8 mouse cellular contexts compared by ENCODE assay signal in the genomic region with DNA sequence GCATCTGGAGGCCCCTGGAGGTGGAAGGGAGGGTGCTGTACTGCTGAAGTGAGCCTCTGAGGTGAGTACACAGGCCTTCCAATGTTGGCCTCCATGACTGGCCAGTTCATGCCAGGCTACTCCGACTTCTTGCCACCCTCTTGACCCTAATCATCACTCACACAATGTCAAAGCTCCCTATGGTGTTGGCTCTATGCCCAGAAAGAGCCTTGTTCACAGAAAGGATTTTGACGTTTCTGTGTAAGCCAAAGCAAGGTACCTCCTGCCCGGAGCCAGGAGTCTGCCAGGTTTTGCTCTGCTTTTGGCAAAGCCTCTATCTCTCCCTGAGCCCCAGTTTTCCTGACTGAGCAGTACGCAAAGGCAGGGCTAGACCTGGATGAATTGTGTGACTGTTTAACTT. TPM values are rescaled to one million over a fixed set of nuclear protein-coding genes. Genes with fewer than 3 reads are reported as not detected.
DNase-seq lines count a peak whose midpoint lies in the region; ATAC-seq lines count a peak whose summit lies in the region.
"Had no signal": no experiment of that assay in that cellular context is flagged by ENCODE, and none has a peak within 500 bp of the region (broad histone marks: within the 10 kb centered on the region; RNA-seq: fewer than 3 reads in every experiment).

No protein-coding gene starts in this region.

- no peak overlapping the region for H3K4me3 ChIP-seq in neural tube, embryonic 15.5 days (replicated peaks)
- no peak overlapping the region for H3K4me3 ChIP-seq in hindbrain, embryonic 16.5 days (ENCODE audit: low read length)
- H3K4me3 ChIP-seq in stomach, embryonic 16.5 days (replicated peaks; ENCODE audit: low read length): no peak overlapping the region

- WGBS in neural tube, embryonic 15.5 days: 38% methylated on average over 4 of the region's 4 CpGs
- WGBS in hindbrain, embryonic 16.5 days: 29% methylated on average over 4 of the region's 4 CpGs
- whole genome bisulfite sequencing in stomach, embryonic 16.5 days: 24% methylated on average over 4 of the region's 4 CpGs

- no peak overlapping the region for H3K4me2 ChIP-seq in neural tube, embryonic 15.5 days
- no peak overlapping the region for H3K4me2 ChIP-seq in hindbrain, embryonic 16.5 days (ENCODE audit: low read length)
- H3K4me2 ChIP-seq in stomach, embryonic 16.5 days (ENCODE audit: low read depth, low read length): no peak overlapping the region

- H3K4me1 ChIP-seq in neural tube, embryonic 15.5 days: peaks cover 8% of the 10 kb centered on the region; the same call in 1 of the 2 replicates
- peaks cover 7% of the 10 kb centered on the region for H3K4me1 ChIP-seq in hindbrain, embryonic 16.5 days (ENCODE audit: control insufficient read depth, insufficient read depth, low read depth, low read length)
- peaks cover 31% of the 10 kb centered on the region for H3K4me1 ChIP-seq in stomach, embryonic 16.5 days (ENCODE audit: control insufficient read depth, insufficient read depth, low read length)

- no peak overlapping the region for H3K9ac ChIP-seq in neural tube, embryonic 15.5 days (replicated peaks)
- no peak overlapping the region for H3K9ac ChIP-seq in hindbrain, embryonic 16.5 days (ENCODE audit: low read depth, low read length)
- H3K9ac ChIP-seq in stomach, embryonic 16.5 days (ENCODE audit: low read length): no peak overlapping the region

- no peaks in the 10 kb centered on the region for H3K36me3 ChIP-seq in neural tube, embryonic 15.5 days
- H3K36me3 ChIP-seq in hindbrain, embryonic 16.5 days (ENCODE audit: control insufficient read depth, insufficient read depth, low read length): no peaks in the 10 kb centered on the region
- H3K36me3 ChIP-seq in stomach, embryonic 16.5 days (ENCODE audit: control insufficient read depth, insufficient read depth, low read length): no peaks in the 10 kb centered on the region

- no peaks in the 10 kb centered on the region for H3K9me3 ChIP-seq in neural tube, embryonic 15.5 days (replicated peaks)
- H3K9me3 ChIP-seq in hindbrain, embryonic 16.5 days (ENCODE audit: control insufficient read depth, low read length): no peaks in the 10 kb centered on the region
- 0 out of 2 replicates have a peak, but pooled peaks cover 5% of the 10 kb centered on the region for H3K9me3 ChIP-seq in stomach, embryonic 16.5 days (replicated peaks; ENCODE audit: control insufficient read depth, low read length)

- ATAC-seq in neural tube, embryonic 15.5 days (ENCODE audit: low FRiP score): peak; percentile 39; the same call in 1 of the 2 replicates
- ATAC-seq in hindbrain, embryonic 16.5 days: peak; percentile 77
- ATAC-seq in stomach, embryonic 16.5 days (ENCODE audit: insufficient read depth, low FRiP score): peak; percentile 42; the same call in 1 of the 2 replicates

- DNase-seq in neural tube, embryonic 10.5 days (ENCODE audit: extremely low spot score, low spot score): no peak
- peak; percentile 78 to 86 for DNase-seq in cerebellum, postnatal 25 days
- no peak for DNase-seq in layer of hippocampus, postnatal 25 days (ENCODE audit: extremely low spot score in 1 of 2, low spot score in 1 of 2)
- DNase-seq in spleen, postnatal 4 days (ENCODE audit: low spot score in 2 of 2): no peak

- no peak overlapping the region for H3K27ac ChIP-seq in neural tube, embryonic 15.5 days (replicated peaks)
- no peak overlapping the region for H3K27ac ChIP-seq in hindbrain, embryonic 16.5 days (ENCODE audit: low read depth, low read length)
- H3K27ac ChIP-seq in stomach, embryonic 16.5 days (ENCODE audit: low read length): peak overlapping the region; percentile 76
- H3K27ac ChIP-seq: macrophage had no signal

- 0 out of 2 replicates have a peak, but pooled peaks cover 7% of the 10 kb centered on the region for H3K27me3 ChIP-seq in neural tube, embryonic 15.5 days (replicated peaks)
- H3K27me3 ChIP-seq in hindbrain, embryonic 16.5 days (replicated peaks; ENCODE audit: control insufficient read depth, insufficient read depth, low read length): 0 out of 2 replicates have a peak, but pooled peaks cover 2% of the 10 kb centered on the region
- H3K27me3 ChIP-seq in stomach, embryonic 16.5 days (ENCODE audit: control insufficient read depth, insufficient read depth, low read length): no peaks in the 10 kb centered on the region

RNA-seq across cellular contexts. Expression of a gene that starts 5.7 kb away (rescaled TPM):
- 7.4 and 8.1 TPM in 2 replicates for polyA plus RNA-seq in neural tube, embryonic 15.5 days (2015; fragmentation: Nextera tagmentation; extraction: Ambion mirVana)
- 6.6 and 6.8 TPM in 2 replicates for polyA plus RNA-seq in hindbrain, embryonic 16.5 days (2015; fragmentation: Nextera tagmentation; extraction: Ambion mirVana)
- polyA plus RNA-seq in stomach, embryonic 16.5 days (2015; fragmentation: Nextera tagmentation; extraction: Ambion mirVana): 35.1 and 37.5 TPM in 2 replicates
- 10 to 100 TPM; 16.3 to 17.0 TPM for total RNA-seq in layer of hippocampus, postnatal 25 days (2021)

Comparison
In these comparisons a context has a peak if more than half of its experiments do, and no peak if none do; other contexts are left out.
1. DNase-seq: peak in cerebellum, postnatal 25 days (2 of 2); none in neural tube, embryonic 10.5 days (single experiment), layer of hippocampus, postnatal 25 days (0 of 2) and spleen, postnatal 4 days (0 of 2).
2. Peak in every context shown above with its lines, with median percentiles within 50 percentile points of each other: ATAC-seq.